In the genomic region with DNA sequence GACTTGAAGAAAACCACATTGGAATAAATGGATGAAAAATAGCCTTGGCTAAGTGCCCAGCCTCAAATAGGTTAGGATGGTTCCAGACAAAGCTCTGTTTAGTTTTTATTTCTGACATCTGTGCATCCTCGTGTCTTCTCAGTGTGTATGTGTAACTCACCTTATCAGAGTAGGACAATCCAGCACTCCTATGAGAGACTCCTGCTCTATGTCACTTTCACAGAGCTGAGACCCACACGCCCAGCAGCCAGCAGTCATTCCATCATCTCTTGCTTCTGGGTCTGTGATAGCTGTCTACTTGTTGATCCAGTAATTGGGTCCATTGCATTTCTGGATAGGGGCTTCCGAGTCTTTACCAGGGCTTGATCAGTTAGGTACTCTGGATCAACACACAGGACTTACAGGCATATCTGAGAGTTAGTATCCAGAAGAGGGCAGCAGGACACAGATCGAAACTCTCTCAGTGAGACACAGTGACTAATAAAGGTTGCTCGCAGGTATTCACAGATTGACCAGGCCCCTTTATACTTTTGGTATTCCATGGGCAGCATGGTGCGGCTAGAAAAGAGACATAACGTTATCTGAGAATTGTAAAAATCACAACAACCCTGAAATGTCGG, we compare ENCODE assay signal across 15 mouse cellular contexts.
DNase-seq lines count a peak whose midpoint lies in the region; ATAC-seq and TF ChIP-seq lines count a peak whose summit lies in the region.
"Had no signal": no experiment of that assay in that cellular context is flagged by ENCODE, and none has a peak within 500 bp of the region (broad histone marks: within the 10 kb centered on the region; RNA-seq: fewer than 3 reads in every experiment).

No protein-coding gene starts in this region.

- no peaks in the 10 kb centered on the region for H3K27me3 ChIP-seq in intestine, embryonic 14.5 days (replicated peaks; ENCODE audit: control insufficient read depth, insufficient read depth, low read length)
- H3K27me3 ChIP-seq in intestine, embryonic 16.5 days (replicated peaks; ENCODE audit: control insufficient read depth, insufficient read depth, low read length) = no peaks in the 10 kb centered on the region
- no peaks in the 10 kb centered on the region for H3K27me3 ChIP-seq in midbrain, postnatal 0 days (ENCODE audit: insufficient read depth, low read length)
- no peaks in the 10 kb centered on the region for H3K27me3 ChIP-seq in midbrain, embryonic 15.5 days (replicated peaks)
- no peaks in the 10 kb centered on the region for H3K27me3 ChIP-seq in stomach, embryonic 14.5 days (ENCODE audit: control insufficient read depth, insufficient read depth, low read length)
- H3K27me3 ChIP-seq: limb, embryonic 13.5 days; neural tube, embryonic 13.5 days had no signal

- peak; percentile 13 for DNase-seq in embryo, embryonic 10 days (ENCODE audit: low spot score)
- no peak for DNase-seq in embryo, embryonic 11 days
- DNase-seq in intestine, embryonic 14.5 days (ENCODE audit: low spot score) = peak; percentile 57
- DNase-seq in midbrain, postnatal 0 days (ENCODE audit: low spot score) = peak; percentile 42
- no peak for DNase-seq in thymus, postnatal 36 days
- DNase-seq: gastrocnemius, postnatal 25 days; kidney, adult 9 months; lung, postnatal 36 days had no signal

- no peak overlapping the region for H3K4me2 ChIP-seq in intestine, embryonic 14.5 days (ENCODE audit: low read length)
- no peak overlapping the region for H3K4me2 ChIP-seq in intestine, embryonic 16.5 days (ENCODE audit: low read depth, low read length)
- no peak overlapping the region for H3K4me2 ChIP-seq in midbrain, postnatal 0 days (ENCODE audit: low read depth, low read length, poor library complexity, severe bottlenecking)
- no peak overlapping the region for H3K4me2 ChIP-seq in midbrain, embryonic 15.5 days
- H3K4me2 ChIP-seq in stomach, embryonic 14.5 days (replicated peaks; ENCODE audit: low read depth, low read length) = no peak overlapping the region
- H3K4me2 ChIP-seq: limb, embryonic 13.5 days; neural tube, embryonic 13.5 days had no signal

- H3K9me3 ChIP-seq in intestine, embryonic 14.5 days (ENCODE audit: control insufficient read depth, low read length) = no peaks in the 10 kb centered on the region
- H3K9me3 ChIP-seq in intestine, embryonic 16.5 days (ENCODE audit: control insufficient read depth, low read length) = no peaks in the 10 kb centered on the region
- H3K9me3 ChIP-seq in midbrain, postnatal 0 days (ENCODE audit: low read length) = no peaks in the 10 kb centered on the region
- H3K9me3 ChIP-seq in midbrain, embryonic 15.5 days = no peaks in the 10 kb centered on the region
- no peaks in the 10 kb centered on the region for H3K9me3 ChIP-seq in stomach, embryonic 14.5 days (ENCODE audit: control insufficient read depth, low read depth, low read length)
- H3K9me3 ChIP-seq: hindbrain, embryonic 10.5 days; limb, embryonic 13.5 days; neural tube, embryonic 13.5 days had no signal

- no peak overlapping the region for H3K27ac ChIP-seq in intestine, embryonic 14.5 days (ENCODE audit: low read depth)
- no peak overlapping the region for H3K27ac ChIP-seq in intestine, embryonic 16.5 days (ENCODE audit: low read length)
- H3K27ac ChIP-seq in midbrain, postnatal 0 days (ENCODE audit: low read depth, low read length) = no peak overlapping the region
- H3K27ac ChIP-seq in midbrain, embryonic 15.5 days = no peak overlapping the region
- H3K27ac ChIP-seq in stomach, embryonic 14.5 days (ENCODE audit: low read length) = no peak overlapping the region
- H3K27ac ChIP-seq: hindbrain, embryonic 10.5 days; limb, embryonic 13.5 days; neural tube, embryonic 13.5 days had no signal

- WGBS in intestine, embryonic 14.5 days = 56% methylated on average over 8 of the region's 8 CpGs
- 70% methylated on average over 8 of the region's 8 CpGs for WGBS in intestine, embryonic 16.5 days
- 78% methylated on average over 8 of the region's 8 CpGs for WGBS in midbrain, postnatal 0 days
- 83% methylated on average over 8 of the region's 8 CpGs for WGBS in midbrain, embryonic 15.5 days
- 64% methylated on average over 8 of the region's 8 CpGs for WGBS in stomach, embryonic 14.5 days

- no peak overlapping the region for H3K9ac ChIP-seq in intestine, embryonic 14.5 days (ENCODE audit: low read length)
- H3K9ac ChIP-seq in intestine, embryonic 16.5 days (ENCODE audit: low read depth, low read length) = no peak overlapping the region
- no peak overlapping the region for H3K9ac ChIP-seq in midbrain, postnatal 0 days (replicated peaks; ENCODE audit: low read length, poor library complexity, severe bottlenecking)
- H3K9ac ChIP-seq in midbrain, embryonic 15.5 days = no peak overlapping the region
- no peak overlapping the region for H3K9ac ChIP-seq in stomach, embryonic 14.5 days (replicated peaks; ENCODE audit: low read depth, low read length)
- H3K9ac ChIP-seq: limb, embryonic 13.5 days; neural tube, embryonic 13.5 days had no signal

- peak; percentile 60 for TF ChIP-seq CTCF in midbrain, postnatal 0 days (IDR thresholded peaks at IDR 0.05)

- H3K4me3 ChIP-seq in intestine, embryonic 14.5 days (ENCODE audit: low read depth, low read length) = no peak overlapping the region
- no peak overlapping the region for H3K4me3 ChIP-seq in intestine, embryonic 16.5 days (ENCODE audit: low read length)
- H3K4me3 ChIP-seq in midbrain, postnatal 0 days (ENCODE audit: low read depth, low read length) = no peak overlapping the region
- no peak overlapping the region for H3K4me3 ChIP-seq in midbrain, embryonic 15.5 days
- H3K4me3 ChIP-seq in stomach, embryonic 14.5 days (ENCODE audit: low read depth, low read length) = no peak overlapping the region
- H3K4me3 ChIP-seq: hindbrain, embryonic 10.5 days; limb, embryonic 13.5 days; neural tube, embryonic 13.5 days had no signal

- no peaks in the 10 kb centered on the region for H3K36me3 ChIP-seq in intestine, embryonic 14.5 days (ENCODE audit: control insufficient read depth, insufficient read depth, low read length)
- H3K36me3 ChIP-seq in intestine, embryonic 16.5 days (ENCODE audit: control insufficient read depth, insufficient read depth, low read length) = no peaks in the 10 kb centered on the region
- no peaks in the 10 kb centered on the region for H3K36me3 ChIP-seq in midbrain, postnatal 0 days (ENCODE audit: insufficient read depth, low read length)
- no peaks in the 10 kb centered on the region for H3K36me3 ChIP-seq in midbrain, embryonic 15.5 days (replicated peaks)
- no peaks in the 10 kb centered on the region for H3K36me3 ChIP-seq in stomach, embryonic 14.5 days (ENCODE audit: control insufficient read depth, insufficient read depth, low read length)
- H3K36me3 ChIP-seq: hindbrain, embryonic 10.5 days; limb, embryonic 13.5 days; neural tube, embryonic 13.5 days had no signal

- peaks cover 4% of the 10 kb centered on the region; the same call in 1 of the 2 replicates for H3K4me1 ChIP-seq in intestine, embryonic 14.5 days (replicated peaks; ENCODE audit: control insufficient read depth, insufficient read depth, low read length)
- 0 out of 2 replicates have a peak, but pooled peaks cover 2% of the 10 kb centered on the region for H3K4me1 ChIP-seq in intestine, embryonic 16.5 days (ENCODE audit: control insufficient read depth, insufficient read depth, low read length)
- H3K4me1 ChIP-seq in midbrain, postnatal 0 days (ENCODE audit: insufficient read depth, low read length) = no peaks in the 10 kb centered on the region
- H3K4me1 ChIP-seq in midbrain, embryonic 15.5 days = peaks cover 7% of the 10 kb centered on the region; the same call in 1 of the 2 replicates
- peaks cover 8% of the 10 kb centered on the region for H3K4me1 ChIP-seq in stomach, embryonic 14.5 days (ENCODE audit: control insufficient read depth, insufficient read depth, low read length)
- H3K4me1 ChIP-seq: hindbrain, embryonic 10.5 days had no signal

- peak; percentile 40; the same call in 1 of the 2 replicates for ATAC-seq in intestine, embryonic 14.5 days (replicated peaks; ENCODE audit: low FRiP score, low TSS enrichment, low read depth)
- no peak for ATAC-seq in intestine, embryonic 16.5 days
- ATAC-seq in midbrain, postnatal 0 days (ENCODE audit: low FRiP score) = no peak
- no peak for ATAC-seq in midbrain, embryonic 15.5 days (replicated peaks)
- peak; percentile 54; the same call in 1 of the 2 replicates for ATAC-seq in stomach, embryonic 14.5 days (ENCODE audit: insufficient number of reproducible peaks, insufficient read depth, low FRiP score, low read depth)
- ATAC-seq: midbrain, embryonic 16.5 days had no signal

Comparison
In these comparisons a context has a peak if more than half of its experiments do, and no peak if none do; other contexts are left out.
1. DNase-seq: peak in embryo, embryonic 10 days (single experiment), intestine, embryonic 14.5 days (single experiment) and midbrain, postnatal 0 days (single experiment); none in embryo, embryonic 11 days (single experiment) and thymus, postnatal 36 days (0 of 2).
2. ATAC-seq: peak in intestine, embryonic 14.5 days (single experiment) and stomach, embryonic 14.5 days (single experiment); none in intestine, embryonic 16.5 days (single experiment), midbrain, postnatal 0 days (single experiment) and midbrain, embryonic 15.5 days (single experiment).